Mouse (Mus musculus): ENCODE data around the gene Jak1.

DNA sequence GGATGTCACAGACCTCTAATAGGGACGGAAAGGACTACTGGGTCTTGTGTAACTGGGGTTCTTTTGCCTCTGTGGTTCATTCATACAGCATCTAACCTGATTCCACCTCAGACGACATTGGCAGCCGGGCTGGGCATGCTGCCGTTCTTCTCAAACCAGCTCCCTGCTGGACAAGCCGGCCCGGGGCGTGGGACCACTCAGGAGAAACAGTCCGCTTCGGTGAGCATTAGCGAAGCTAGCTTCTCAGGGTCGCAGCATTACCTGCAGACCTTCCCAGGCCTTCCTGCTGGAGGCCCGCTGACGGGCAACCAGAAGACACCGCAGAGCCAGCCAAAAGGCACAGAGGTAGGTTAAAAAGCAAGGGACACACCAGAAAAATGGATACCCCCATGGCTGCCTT is 129.2 kb downstream of the Jak1 start:
- no peak for TF ChIP-seq CTCF (conservative IDR thresholded peaks at IDR 0.05; ENCODE audit: insufficient read depth, insufficient read length, low read depth, low read length)
- TF ChIP-seq POLR2A (IDR thresholded peaks at IDR 0.05; ENCODE audit: low read depth, low read length), result no peak

Measured in kidney, adult 2 months (tissue).